Mouse (Mus musculus) T-helper 1 cell (primary cell): ENCODE results near the gene Plpp3.

ENCODE experiments used
- in situ Hi-C: fragments of 300-600 bp; cut with MboI, MseI; formaldehyde crosslinking; loops from one replicate; pipeline ENCODE4 v1.15.1; 2025; ENCODE audit warnings: high pct_unique_total_duplicates

Gene Plpp3

DNA sequence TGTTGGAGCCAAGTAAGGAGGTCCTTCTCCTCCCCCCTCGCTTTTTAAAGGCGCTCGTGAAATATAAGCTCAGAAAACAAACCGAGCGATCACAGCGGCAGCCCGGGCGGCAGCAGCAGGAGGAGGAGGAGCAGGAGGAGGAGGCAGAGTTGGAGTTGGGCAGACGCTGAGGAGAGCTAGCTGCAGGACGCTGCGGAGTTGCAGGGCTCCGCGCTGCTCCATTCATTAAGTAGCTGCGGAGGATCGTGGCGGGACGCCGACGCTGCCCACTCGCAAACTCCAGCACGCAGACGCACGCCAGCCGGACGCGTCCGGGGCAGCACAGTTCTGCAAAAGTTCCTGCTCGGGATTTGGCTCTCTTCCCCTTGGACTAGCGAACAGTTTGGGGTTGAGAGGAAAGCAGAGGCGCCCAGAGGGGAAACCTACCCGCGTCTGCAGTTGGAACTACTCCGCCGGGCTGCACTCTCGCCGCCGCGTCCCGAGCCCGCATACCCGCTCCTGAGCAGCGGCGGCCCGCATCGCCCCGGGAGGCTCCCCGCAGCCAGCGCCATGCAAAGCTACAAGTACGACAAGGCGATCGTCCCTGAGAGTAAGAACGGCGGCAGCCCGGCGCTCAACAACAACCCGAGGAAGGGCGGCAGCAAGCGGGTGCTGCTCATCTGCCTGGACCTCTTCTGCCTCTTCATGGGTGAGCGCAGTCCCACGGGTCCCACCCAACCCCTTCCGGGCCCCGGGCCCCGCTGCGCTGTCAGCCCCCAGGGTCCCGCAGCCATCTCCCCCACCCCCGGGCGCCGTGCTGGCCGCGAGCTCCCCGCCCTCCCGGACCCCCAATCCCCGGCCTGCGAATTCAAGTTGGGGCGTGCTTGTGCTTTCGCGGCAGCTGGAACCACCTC, at the start of gene Plpp3:
Plpp3 (plus strand) TSS at position 72 of the 893 bp plus-strand sequence.
- in situ Hi-C loops, result no loop called here

- in situ Hi-C loops, result no loop called here
These were observed 49.1 kb upstream of the Plpp3 start for GRCm38 (mm10) chr4:105107943-105108640.

DNA sequence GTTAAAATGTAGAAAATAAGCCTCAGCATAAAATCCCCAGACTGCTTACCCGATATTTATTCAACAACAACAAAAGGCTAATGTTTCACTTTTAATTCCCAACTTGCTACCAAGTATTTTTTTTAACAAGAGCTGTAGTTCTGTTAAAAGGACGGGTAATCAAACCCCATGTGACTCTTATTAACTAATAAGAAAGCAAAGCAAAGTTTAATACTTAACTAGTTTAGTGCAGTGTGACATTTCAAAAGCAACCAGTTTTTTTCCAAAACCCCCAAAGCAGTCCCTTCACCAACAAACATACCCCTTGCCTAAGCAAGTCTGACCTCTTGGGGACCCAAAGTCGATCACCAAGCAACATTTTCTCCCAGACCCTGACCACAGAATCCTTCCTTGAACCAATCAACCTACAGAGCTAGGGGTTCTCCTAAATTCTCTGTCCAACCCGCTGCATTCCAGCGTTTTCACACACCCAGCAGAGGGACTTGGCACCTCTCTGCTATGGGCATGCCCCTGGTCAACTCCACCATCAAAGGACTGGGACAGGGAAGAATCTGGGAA, 48.4 kb upstream of the Plpp3 start:
- in situ Hi-C loops, result no loop called here

- in situ Hi-C loops, result no loop called here
These were observed 47.8 kb upstream of the Plpp3 start, which contains the start of gene Prkaa2 for GRCm38 (mm10) chr4:105109199-105109989. Gene Prkaa2, minus strand, starts transcription at chr4:105109890.

DNA sequence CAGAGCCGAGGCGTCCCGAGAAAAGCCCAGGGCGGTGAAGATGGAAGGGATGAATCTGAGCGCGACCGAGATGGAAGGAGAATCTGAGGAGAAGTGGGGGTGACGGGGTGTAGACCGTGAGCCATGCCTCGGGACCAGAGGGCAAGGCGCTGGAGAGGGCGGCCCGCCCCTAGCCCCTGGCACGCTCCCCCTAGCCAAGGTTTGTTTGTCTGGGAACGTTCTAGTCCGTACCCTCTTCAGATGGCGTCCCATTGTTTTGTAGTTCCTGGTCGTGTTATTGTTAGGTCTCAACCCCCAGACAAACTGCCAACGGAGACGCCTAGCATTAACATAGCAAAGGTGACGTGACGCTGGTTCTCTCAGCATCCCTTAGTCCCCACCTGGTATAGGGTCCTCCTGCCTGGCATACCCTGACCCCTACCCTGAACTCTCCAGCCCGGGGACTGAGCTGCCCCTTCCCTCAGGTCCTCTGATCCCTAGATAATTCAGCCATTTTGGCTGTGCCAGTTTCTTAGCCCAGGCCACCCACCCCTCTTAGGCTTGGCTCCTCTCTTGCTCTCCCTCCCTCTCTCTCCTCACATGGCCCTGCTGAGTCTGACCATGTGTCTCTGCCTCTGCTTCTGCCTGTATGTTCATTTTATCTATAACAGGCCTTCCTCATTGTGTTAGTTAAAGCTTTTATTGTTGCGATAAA, 47.0 kb upstream of the Plpp3 start:
- in situ Hi-C loops, result no loop called here

DNA sequence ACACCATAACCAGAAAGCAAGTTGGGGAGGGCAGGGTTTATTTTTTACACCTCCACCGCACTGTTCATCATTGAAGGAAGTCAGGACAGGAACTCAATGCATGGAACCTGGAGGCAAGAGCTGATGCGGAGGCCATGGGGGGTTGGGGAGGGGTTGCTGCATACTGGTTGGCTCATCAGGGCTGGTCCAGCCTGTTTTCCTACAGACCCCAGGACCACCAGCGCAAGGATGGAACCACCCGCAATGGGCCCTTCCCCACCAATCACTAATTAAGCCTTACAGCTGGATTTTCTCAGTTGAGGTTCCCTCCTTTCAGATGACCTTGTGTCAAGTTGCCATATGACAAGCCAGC, 46.5 kb upstream of the Plpp3 start:
- in situ Hi-C loops, result no loop called here

DNA sequence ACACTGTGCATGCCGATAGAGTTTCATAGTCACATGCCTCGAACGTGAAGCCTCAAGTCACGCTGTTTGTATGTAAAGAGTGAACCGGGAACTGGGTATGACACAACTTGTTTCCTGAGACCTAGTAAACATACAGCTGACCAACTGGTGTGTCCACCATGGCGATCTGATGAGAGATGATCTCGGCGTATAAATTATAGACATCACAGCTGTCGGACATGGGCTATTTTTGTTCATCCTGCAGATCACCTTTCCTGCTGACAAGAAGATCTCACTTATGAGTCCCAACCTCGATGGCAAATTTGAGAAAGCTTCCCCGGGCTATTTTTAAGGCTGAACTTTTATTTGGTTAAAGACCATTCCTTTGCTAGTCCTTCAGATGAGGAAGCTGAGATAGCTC, 45.4 kb upstream of the Plpp3 start:
- in situ Hi-C loops, result no loop called here

DNA sequence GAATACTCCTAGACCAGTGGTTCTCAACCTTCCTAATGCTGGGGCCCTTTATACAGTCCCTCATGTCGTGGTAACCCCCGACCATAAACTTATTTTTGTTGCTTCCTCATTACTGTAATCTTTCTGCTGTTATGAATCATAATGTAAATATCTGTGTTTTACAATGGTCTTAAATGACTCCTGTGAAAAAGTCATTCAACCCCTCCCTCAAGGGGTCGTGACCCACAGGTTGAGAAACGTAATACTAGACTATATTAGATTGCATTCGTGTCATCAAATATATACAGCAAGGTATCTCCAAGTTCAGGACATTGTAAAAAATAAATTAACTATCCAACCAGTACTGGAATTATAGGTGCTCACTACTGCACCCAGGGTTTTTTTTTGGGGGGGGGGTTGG, 44.1 kb upstream of the Plpp3 start:
- in situ Hi-C loops, result no loop called here

GRCm38 (mm10) chr4:105113468-105113867, 43.7 kb upstream of the Plpp3 start:
- in situ Hi-C loops, result no loop called here

DNA sequence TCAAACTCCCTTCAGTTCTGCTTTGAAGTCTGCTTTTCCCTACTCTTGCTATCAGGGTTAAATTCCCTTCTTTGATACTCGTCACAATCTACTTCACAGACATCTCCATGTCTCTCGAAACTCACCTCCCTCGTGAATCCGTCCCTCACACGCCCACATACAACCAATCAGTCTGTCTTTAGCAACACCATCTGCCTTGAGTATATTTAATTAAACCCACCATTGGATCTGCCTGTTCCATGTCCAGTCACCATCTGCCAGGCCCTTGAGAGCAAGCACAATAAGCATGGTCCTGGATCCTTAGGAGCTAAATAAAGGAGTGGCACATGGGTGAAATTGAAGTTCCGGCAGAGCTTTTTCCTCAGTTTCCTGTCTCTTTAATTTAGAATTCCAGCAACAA, 36.1 kb upstream of the Plpp3 start:
- in situ Hi-C loops, result no loop called here

- in situ Hi-C loops, result no loop called here
These were observed 34.7 kb upstream of the Plpp3 start for GRCm38 (mm10) chr4:105122429-105122828.

- in situ Hi-C loops, result no loop called here
These were observed 27.9 kb upstream of the Plpp3 start for GRCm38 (mm10) chr4:105129212-105129611.

DNA sequence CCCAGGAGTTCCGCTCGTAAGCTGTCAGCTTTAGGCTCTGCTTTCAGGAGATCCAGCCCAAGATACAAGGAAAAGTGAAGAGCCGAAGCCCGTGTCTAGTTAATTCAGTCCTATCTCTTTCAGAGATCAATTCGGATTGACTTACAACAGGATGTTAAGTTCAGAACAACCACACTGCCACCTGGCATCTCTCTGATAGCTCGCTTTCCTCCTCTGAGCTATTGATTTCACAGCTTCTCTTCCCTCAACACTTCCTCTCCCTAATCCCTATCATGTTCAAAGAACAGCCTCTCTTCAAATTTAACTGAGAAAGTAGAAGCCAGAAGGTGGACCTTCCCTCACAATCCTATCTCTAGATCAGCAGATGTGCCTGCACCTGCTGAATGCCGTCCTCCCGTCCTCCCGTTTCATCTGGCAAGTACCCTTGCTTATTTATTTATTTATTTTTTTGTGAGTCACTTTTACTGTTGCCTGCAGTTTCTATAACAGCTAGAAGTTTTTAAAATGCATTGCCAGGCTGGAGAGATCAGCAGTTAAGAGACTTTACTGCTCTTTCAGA, 25.3 kb upstream of the Plpp3 start:
- in situ Hi-C loops, result no loop called here

DNA sequence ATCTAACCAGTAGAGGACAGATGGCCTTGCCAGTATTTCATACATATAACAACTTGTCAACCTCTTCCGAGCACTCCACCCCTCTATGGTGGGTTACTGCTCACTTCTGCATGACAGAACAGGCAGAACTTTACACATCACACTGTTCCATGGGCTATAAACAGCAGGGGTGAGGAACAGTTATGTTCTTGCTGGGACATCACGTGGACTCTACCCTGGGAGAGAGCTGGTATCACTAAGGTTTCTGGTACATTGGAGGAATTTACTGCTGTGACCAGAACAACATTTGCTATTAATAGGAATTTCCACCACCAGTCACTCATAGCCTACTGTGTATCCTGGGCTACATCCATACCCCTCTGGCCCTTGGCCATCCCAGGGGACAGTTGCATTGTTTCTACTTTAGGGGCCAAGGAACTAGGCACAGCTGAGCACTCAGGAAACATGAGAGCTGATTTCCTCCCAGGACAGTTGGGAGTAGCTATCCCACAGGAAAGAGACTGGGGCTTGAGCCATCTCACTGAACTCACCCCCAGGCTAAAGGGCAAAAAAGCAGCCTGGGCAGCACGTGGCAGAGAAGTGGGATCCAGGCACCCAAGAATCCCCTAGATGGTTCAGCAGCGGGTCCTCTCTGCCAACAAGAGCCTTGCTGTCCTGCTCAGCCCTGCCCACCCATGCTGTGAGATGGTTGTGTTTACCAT, 23.6 kb upstream of the Plpp3 start:
- in situ Hi-C loops, result no loop called here

DNA sequence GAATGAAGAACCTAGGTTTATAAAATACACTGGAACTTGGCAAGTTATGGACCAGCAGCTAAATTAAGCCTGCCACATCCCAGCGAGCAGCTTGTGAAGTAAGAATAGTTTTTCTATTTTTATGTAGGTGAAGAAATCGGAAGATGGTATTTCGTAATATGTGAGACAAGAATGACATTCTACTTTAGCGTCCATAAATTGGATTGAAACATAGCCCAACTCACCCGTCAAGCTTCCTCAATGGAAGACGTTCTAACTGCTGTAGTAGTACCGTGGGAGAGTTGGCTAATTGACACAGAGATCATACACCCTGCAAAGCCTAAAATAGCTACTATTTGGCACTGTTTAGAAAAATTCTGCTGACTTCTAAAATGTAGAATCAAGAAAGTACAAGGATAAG, 7.7 kb upstream of the Plpp3 start:
- in situ Hi-C loops, result loop anchor here (10.0 kb wide), 1 partner anchor 945 kb away; no protein-coding TSS in a partner anchor

GRCm38 (mm10) chr4:105151911-105152690, 5.0 kb upstream of the Plpp3 start:
- in situ Hi-C loops, result loop anchor here (5.0 kb wide), 1 partner anchor 790 kb away; no protein-coding TSS in a partner anchor

DNA sequence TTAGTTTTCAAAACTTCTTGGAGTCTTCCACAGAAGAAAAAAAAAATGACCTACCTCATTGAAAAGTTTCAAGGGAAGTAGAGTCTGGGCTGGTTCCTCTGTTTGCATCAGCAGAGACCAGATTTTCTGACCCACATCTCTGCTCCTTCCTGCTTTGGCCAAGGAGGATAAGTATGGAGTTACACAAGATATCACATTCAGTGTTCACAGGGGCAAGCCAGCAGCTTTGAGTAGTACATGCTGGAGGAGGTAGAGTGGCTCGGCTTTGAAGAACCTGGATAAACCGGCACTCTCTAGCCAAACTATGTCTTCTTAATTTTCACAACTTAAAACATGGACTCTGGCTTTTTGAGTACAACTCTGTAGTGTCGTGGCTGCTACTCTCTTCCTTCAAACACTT, 3.9 kb upstream of the Plpp3 start:
- in situ Hi-C loops, result loop anchor here (5.0 kb wide), 1 partner anchor 789 kb away; no protein-coding TSS in a partner anchor

DNA sequence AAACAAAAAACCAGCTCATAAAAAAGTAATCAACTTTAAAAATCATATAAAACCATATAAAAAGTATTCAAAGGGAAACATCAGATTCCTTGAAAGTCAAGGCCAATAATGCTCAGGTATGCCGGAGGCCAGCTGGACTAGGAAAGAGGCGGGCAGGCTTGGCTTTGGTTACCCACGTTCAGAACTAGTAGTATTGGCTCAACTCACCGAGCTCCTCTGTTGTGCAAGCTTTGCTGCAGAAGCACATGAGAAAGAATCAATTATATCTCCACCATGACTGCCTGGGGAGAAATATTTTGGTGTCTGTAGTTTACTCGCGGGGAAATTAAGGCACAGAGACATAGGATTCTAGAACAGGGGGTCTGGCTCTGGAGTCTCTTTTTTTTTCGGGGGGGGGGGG, 866 bp upstream of the Plpp3 start:
- in situ Hi-C loops, result no loop called here

DNA sequence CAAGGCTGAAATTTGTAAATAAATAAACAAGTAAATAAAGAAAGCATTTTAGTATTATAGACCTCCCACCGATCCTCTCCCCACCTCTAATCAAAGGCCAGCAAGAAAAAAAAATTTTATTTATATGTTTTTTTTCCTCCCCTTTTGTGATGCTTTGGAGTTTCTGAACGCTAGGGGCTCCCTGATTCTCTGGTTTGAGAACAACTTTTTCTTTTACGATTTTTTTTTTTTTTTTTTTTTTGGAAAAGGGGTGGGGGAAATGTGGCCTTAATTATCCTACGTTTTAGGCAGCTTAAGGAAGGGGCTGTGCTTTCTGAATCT, 232 bp upstream of the Plpp3 start:
- in situ Hi-C loops, result no loop called here

- in situ Hi-C loops, result no loop called here
These were observed 1.0 kb downstream of the Plpp3 start for GRCm38 (mm10) chr4:105158169-105158555.
